Mouse (Mus musculus) hindbrain, embryonic 14.5 days (tissue): ENCODE measurements at regions not wholly inside any gene's neighbourhood (a gene's known extent, or its start where the extent isn't known, plus 50 kb on each side); places are given as distances from the start of the nearest gene placed in this dataset.

Source experiments
- ATAC-seq: fragments of 200-750 bp; cut with Nextera tagmentation; 2 replicates; pipeline ENCODE4 v1.8.0; 2017; ENCODE audit warnings: moderate number of reproducible peaks, mild to moderate bottlenecking, moderate TSS enrichment, moderate library complexity; ENCODE audit not compliant: low FRiP score
- DNase-seq: peaks from one replicate; pipeline ENCODE4 v3.0.0-alpha.2; 2015; ENCODE audit warnings: low spot score
- H3K27ac ChIP-seq: fragments of 300-500 bp; sonication (generic); 2 replicates; pipeline ENCODE4 v1.5.1; 2014; ENCODE audit warnings: mild to moderate bottlenecking, moderate library complexity
- H3K27me3 ChIP-seq: fragments of 300-500 bp; sonication (generic); 2 replicates; pipeline ENCODE4 v1.6.1; 2014; ENCODE audit warnings: mild to moderate bottlenecking, low read length, mixed read lengths; ENCODE audit not compliant: control insufficient read depth, insufficient read depth
- H3K36me3 ChIP-seq: fragments of 300-500 bp; sonication (generic); replicated peaks from 2 replicates; pipeline ENCODE4 v1.6.1; 2014; ENCODE audit not compliant: control insufficient read depth, insufficient read depth
- H3K4me1 ChIP-seq: fragments of 300-500 bp; sonication (generic); replicated peaks from 2 replicates; pipeline ENCODE4 v1.6.1; 2014; ENCODE audit warnings: antibody characterized with exemption, low read length, mixed read lengths; ENCODE audit not compliant: control insufficient read depth, insufficient read depth
- H3K4me2 ChIP-seq: fragments of 300-500 bp; sonication (generic); replicated peaks from 2 replicates; pipeline ENCODE4 v1.6.1; 2014; ENCODE audit warnings: mild to moderate bottlenecking, moderate library complexity
- H3K4me3 ChIP-seq: fragments of 300-500 bp; sonication (generic); replicated peaks from 2 replicates; pipeline ENCODE4 v1.5.1; 2014; ENCODE audit warnings: mild to moderate bottlenecking, low read length
- H3K9ac ChIP-seq: fragments of 300-500 bp; sonication (generic); 2 replicates; pipeline ENCODE4 v1.6.1; 2014
- H3K9me3 ChIP-seq: fragments of 300-500 bp; sonication (generic); 2 replicates; pipeline ENCODE4 v1.6.1; 2016; ENCODE audit warnings: low read length; ENCODE audit not compliant: control insufficient read depth
- WGBS: fragments of 180-500 bp; shearing (Covaris S2); extraction: QIAGEN DNeasy Blood & Tissue Kit; methylation state at CpG from one replicate; pipeline ENCODE4 v1.1.7; 2014; 5-methylcytosine and 5-hydroxymethylcytosine counted together

DNA sequence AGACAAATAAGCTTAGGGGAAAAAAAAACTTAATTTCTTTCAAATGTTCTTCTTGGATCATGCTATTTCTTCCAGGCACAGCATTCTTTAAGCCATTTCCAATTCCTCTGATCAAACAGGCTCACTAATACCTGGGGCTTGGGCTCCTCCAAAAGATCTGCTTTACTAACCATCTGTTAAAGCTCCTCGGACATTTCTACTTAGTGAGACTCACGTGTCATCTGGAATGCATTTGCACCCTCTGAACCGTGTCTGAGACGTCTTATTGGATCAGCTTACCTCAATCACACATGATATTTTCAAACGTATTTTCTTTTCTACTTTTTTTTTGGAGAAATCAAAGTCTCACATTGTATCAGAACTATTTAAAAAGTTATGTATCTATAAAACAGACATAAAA is 132.4 kb downstream of the Npr3 start:
- Histone ChIP-seq H3K36me3 (no peaks in the 10 kb centered on the region), H3K27me3 (no peaks in the 10 kb centered on the region), H3K4me3 (no peak overlapping the region), H3K4me2 (no peak overlapping the region), H3K27ac (no peak overlapping the region), H3K9me3 (no peaks in the 10 kb centered on the region), H3K4me1 (no peaks in the 10 kb centered on the region), H3K9ac (no peak overlapping the region)
- 65% methylated on average over 5 of the region's 5 CpGs for WGBS
- ATAC-seq = no peak
- no peak for DNase-seq

DNA sequence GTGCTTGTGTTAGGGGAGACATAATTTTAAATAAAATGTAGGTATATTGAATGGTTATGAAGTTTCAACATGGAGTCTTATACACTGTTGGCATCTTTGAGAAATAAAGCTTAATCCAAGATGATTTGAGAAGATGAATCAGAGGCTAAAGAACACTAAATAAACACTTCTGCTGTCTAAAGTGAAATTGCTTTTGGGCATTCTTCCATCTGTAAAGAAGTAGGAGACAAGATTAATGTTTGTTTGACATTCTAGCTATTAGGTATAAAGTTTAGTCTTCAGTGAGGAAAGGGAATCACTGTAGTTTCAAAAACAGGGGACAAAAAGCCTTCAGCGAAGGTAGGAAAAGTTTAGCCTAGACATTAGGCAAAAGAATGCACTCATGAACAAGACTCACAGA is 136.5 kb downstream of the Npr3 start:
- 91% methylated on average over 1 of the region's 1 CpGs for WGBS
- Histone ChIP-seq H3K9me3 (no peaks in the 10 kb centered on the region), H3K36me3 (no peaks in the 10 kb centered on the region), H3K27ac (no peak overlapping the region), H3K4me3 (no peak overlapping the region), H3K4me1 (no peaks in the 10 kb centered on the region), H3K4me2 (no peak overlapping the region), H3K9ac (no peak overlapping the region), H3K27me3 (no peaks in the 10 kb centered on the region)
- no peak for DNase-seq
- ATAC-seq = no peak

DNA sequence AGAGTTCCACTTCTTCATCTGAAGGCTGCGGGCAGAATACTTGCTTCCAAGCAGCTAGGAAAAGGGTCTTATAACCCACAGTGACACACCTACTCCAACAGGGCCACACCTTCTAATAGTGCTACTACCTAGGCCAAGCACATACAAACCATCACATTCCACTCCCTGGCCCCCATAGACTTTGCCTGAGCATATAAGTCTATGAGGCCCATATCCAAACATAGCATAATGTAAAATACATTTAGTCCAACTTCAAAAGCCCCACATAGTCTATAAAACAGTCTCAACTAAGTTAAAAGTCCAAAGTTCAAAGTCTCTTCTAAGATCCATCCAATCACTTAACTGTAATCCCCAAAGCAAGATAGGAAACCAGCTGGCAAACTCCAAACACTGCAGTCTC is 149.1 kb downstream of the Npr3 start:
- H3K9me3 ChIP-seq = no peaks in the 10 kb centered on the region
- H3K4me3 ChIP-seq = no peak overlapping the region
- no peak overlapping the region for H3K9ac ChIP-seq
- H3K4me1 ChIP-seq = no peaks in the 10 kb centered on the region
- ATAC-seq (no peak), DNase-seq (no peak)
- WGBS = 100% methylated on average over 1 of the region's 1 CpGs
- no peak overlapping the region for H3K27ac ChIP-seq
- H3K36me3 ChIP-seq = no peaks in the 10 kb centered on the region
- H3K4me2 ChIP-seq = no peak overlapping the region
- no peaks in the 10 kb centered on the region for H3K27me3 ChIP-seq

DNA sequence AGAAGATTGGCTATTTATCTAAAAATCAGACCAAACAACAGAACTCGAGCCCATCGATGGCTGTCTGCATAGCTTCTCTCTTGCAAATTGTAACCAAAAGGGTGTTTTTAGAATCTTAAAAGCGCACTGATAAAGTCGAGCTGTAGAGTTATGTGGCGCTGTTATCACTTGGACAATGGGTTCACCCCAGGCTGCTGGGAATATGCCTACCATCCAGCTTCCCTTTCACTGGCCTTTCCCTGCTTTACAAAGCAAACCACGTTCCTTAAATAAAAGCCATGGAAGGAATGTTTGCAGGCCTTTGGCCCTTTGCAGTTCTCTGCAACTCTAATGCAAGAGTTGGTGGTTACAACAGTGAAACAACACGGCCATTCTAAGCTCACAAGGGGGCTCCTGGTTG is 150.3 kb downstream of the Npr3 start:
- H3K9me3 ChIP-seq = no peaks in the 10 kb centered on the region
- H3K4me1 ChIP-seq = no peaks in the 10 kb centered on the region
- H3K27me3 ChIP-seq = no peaks in the 10 kb centered on the region
- WGBS = 54% methylated on average over 7 of the region's 7 CpGs
- H3K4me3 ChIP-seq = no peak overlapping the region
- no peaks in the 10 kb centered on the region for H3K36me3 ChIP-seq
- no peak overlapping the region for H3K9ac ChIP-seq
- DNase-seq (no peak), ATAC-seq (no peak)
- H3K27ac ChIP-seq = no peak overlapping the region
- no peak overlapping the region for H3K4me2 ChIP-seq

DNA sequence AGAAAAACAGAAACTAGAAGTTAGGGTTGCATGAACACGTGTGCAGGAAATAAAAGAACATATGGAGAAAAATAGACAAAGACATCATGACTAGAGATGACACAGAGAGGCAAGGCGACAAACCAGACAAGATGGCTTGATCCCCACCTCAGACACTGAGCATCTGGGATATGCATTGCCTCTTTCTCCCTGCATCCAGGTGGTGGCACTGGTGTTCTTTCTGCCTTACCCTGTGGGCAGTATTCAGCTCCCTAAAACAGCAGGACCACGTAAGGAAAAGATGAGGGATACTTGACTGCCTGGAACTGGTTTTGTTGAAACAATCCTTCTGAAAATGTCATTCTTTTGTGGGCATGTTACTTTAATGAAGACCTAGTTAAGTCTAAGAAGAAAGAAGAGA is 153.9 kb downstream of the Npr3 start:
- Histone ChIP-seq H3K4me1 (no peaks in the 10 kb centered on the region), H3K4me2 (no peak overlapping the region), H3K9ac (no peak overlapping the region), H3K27me3 (no peaks in the 10 kb centered on the region), H3K9me3 (no peaks in the 10 kb centered on the region), H3K4me3 (no peak overlapping the region), H3K27ac (no peak overlapping the region), H3K36me3 (no peaks in the 10 kb centered on the region)
- no peak for ATAC-seq
- 30% methylated on average over 3 of the region's 3 CpGs for WGBS
- DNase-seq = peak; percentile 40

DNA sequence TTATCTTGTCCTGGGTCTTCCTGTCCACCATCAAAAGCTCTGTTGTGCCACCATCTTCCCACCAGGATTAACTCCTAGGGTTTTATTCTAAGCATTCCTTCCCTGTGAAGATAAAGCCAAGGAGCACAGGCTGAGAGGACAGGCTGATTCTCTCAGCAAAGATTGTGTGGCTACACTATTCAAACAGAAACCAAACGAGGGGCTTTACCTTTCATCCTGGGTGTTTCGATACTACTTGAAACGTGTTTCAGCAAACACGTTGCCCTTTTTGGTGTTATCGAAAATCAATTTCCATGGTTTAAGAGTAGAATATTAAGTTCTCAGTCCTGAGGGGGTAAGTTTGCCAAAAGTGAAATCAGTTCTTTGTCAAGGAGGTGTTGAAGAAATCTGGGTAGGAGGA is 156.2 kb downstream of the Npr3 start:
- Histone ChIP-seq H3K27me3 (no peaks in the 10 kb centered on the region), H3K27ac (no peak overlapping the region), H3K9me3 (no peaks in the 10 kb centered on the region), H3K4me3 (no peak overlapping the region), H3K4me2 (no peak overlapping the region), H3K9ac (no peak overlapping the region), H3K36me3 (no peaks in the 10 kb centered on the region), H3K4me1 (no peaks in the 10 kb centered on the region)
- ATAC-seq (no peak), DNase-seq (no peak)
- WGBS = 76% methylated on average over 5 of the region's 5 CpGs

DNA sequence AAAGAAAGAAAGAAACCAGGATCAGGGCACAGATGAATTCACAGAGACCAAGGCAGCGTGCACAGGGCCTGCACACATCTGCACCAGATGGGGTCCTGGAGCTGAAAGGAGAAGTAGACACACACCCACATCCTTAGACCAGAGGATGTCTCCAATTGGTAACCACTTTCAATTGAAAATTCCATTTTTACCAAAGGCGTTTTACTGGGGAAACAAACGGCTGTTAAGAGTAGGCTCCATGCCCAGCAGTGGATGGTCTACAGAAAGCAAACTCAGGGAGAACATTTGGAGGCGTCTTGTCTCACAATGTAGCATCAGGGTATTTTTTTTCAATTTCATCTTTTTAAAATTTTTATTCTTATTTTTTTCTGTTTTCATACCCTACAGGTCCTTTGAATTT is 157.6 kb downstream of the Npr3 start:
- H3K27me3 ChIP-seq = no peaks in the 10 kb centered on the region
- ATAC-seq (no peak), DNase-seq (no peak)
- H3K36me3 ChIP-seq = no peaks in the 10 kb centered on the region
- H3K4me1 ChIP-seq = no peaks in the 10 kb centered on the region
- H3K9me3 ChIP-seq = no peaks in the 10 kb centered on the region
- no peak overlapping the region for H3K9ac ChIP-seq
- WGBS = 91% methylated on average over 4 of the region's 4 CpGs
- no peak overlapping the region for H3K4me2 ChIP-seq
- no peak overlapping the region for H3K27ac ChIP-seq
- H3K4me3 ChIP-seq = no peak overlapping the region

DNA sequence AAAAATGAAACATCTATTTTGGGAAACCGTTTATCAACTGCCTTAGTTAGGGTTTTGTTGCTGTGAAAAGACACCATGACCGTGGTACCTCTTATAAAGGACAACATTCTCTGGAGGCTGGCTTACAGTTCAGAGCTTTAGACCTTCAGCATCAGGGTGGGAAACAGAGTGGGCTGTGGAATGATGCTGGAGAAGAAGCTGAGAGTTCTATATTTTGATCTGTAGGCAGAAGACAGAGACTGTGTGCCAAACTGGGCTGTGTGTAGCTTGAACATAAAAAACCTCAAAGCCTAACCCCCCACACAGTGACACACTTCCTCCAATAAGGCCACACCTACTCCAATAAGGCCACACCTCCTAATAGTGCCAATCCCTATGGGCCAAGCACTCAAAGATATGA is 158.8 kb downstream of the Npr3 start:
- ATAC-seq (no peak), DNase-seq (no peak)
- no peak overlapping the region for H3K4me2 ChIP-seq
- H3K4me1 ChIP-seq = no peaks in the 10 kb centered on the region
- no peak overlapping the region for H3K4me3 ChIP-seq
- H3K27me3 ChIP-seq = no peaks in the 10 kb centered on the region
- H3K9me3 ChIP-seq = no peaks in the 10 kb centered on the region
- H3K27ac ChIP-seq = no peak overlapping the region
- 92% methylated on average over 2 of the region's 2 CpGs for WGBS
- no peaks in the 10 kb centered on the region for H3K36me3 ChIP-seq
- H3K9ac ChIP-seq = no peak overlapping the region

DNA sequence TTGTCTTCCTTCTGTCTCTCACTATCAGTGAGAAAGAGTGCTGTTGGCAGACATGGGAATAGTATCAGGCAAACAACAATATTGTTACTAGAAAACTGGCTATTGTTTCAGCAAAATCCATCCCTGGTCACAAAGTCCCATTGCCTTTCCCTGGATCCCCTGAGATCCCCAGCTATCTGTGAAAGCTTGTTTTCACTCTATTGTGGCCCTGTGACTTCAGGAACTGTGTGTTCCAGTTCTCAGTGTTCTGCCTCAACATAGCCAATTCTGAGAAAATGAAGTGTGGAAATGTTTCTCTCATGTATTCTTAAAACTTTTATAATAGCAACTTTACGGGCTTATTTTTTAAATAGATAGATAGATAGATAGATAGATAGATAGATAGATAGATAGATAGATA is 160.3 kb downstream of the Npr3 start:
- no peak for DNase-seq
- H3K27ac ChIP-seq = no peak overlapping the region
- no peak overlapping the region for H3K4me2 ChIP-seq
- no peaks in the 10 kb centered on the region for H3K27me3 ChIP-seq
- ATAC-seq = no peak
- H3K9ac ChIP-seq = no peak overlapping the region
- no peaks in the 10 kb centered on the region for H3K9me3 ChIP-seq
- H3K4me1 ChIP-seq = no peaks in the 10 kb centered on the region
- 95% methylated on average over 1 of the region's 1 CpGs for WGBS
- no peak overlapping the region for H3K4me3 ChIP-seq
- H3K36me3 ChIP-seq = no peaks in the 10 kb centered on the region

DNA sequence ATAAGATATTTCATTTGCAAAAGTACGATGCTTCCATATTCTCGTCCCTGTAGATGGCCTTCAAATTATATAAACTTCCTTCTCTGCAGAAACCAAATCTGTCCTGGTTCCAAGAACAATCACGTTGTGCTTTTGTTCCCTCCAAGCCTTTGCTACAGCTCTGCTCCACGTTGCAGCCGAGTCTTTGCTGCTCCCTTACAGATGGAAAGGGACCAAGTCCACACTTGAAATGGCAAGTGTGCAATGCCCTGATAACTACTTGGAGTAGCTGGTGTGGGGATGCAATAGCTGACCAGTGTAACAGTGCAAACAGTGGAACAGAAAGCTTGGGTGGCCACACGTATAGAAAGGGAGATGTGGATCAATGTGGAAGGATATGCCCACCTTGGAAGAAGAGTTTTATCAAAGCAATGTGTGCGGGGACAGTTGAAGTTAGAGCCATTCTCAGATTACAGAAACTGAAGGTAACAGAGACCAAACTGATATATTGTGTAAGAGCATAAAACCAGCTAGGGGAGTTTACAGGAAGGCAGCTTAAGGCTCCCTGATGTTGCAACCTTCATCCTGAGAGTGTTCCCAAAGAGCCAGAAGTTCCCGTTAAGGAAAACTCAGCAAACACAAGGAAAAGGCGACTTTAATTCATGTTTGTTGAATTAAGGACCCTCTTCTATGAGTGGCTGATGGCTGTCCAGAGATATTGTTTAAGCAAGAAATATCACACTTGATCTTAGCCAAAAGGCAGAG is 161.3 kb downstream of the Npr3 start:
- WGBS = 85% methylated on average over 9 of the region's 9 CpGs
- H3K36me3 ChIP-seq = no peaks in the 10 kb centered on the region

More for the DNA sequence above, 161.3 kb downstream of the Npr3 start:
- Histone ChIP-seq H3K27ac (no peak overlapping the region), H3K9ac (no peak overlapping the region), H3K9me3 (no peaks in the 10 kb centered on the region), H3K4me1 (no peaks in the 10 kb centered on the region), H3K4me3 (no peak overlapping the region), H3K27me3 (no peaks in the 10 kb centered on the region), H3K4me2 (no peak overlapping the region)
- DNase-seq (no peak), ATAC-seq (no peak)
